Mouse (Mus musculus): ENCODE results near the gene Zpr1. TPM values are rescaled to one million over a fixed set of nuclear protein-coding genes. Genes with fewer than 3 reads are reported as not detected.

Zpr1 gene
- 33.4 and 36.2 TPM in 2 replicates for polyA plus RNA-seq (2015; fragmentation: Nextera tagmentation; extraction: Ambion mirVana)

- ATAC-seq (ENCODE audit: extremely low read depth, insufficient number of reproducible peaks, low FRiP score, low TSS enrichment), result peak; percentile 80
- Histone ChIP-seq H3K9ac (peak within 1 kb of the TSS; percentile 89), H3K27me3 (replicated peaks) (peaks cover 43% of the 10 kb centered on the region), H3K27ac (replicated peaks) (peak within 1 kb of the TSS; percentile 73), H3K4me2 (peak within 1 kb of the TSS; percentile 90), H3K9me3 (no peaks in the 10 kb centered on the region), H3K4me1 (peaks cover 14% of the 10 kb centered on the region), H3K36me3 (peaks cover 36% of the 10 kb centered on the region), H3K4me3 (peak within 1 kb of the TSS; percentile 84)
- whole genome bisulfite sequencing, result 5% methylated on average over 45 of the region's 45 CpGs
Observed at GRCm38 (mm10) chr9:46272677-46273454, at the start of gene Zpr1. TSS of gene Zpr1 (plus strand) at chr9:46273064.

DNA sequence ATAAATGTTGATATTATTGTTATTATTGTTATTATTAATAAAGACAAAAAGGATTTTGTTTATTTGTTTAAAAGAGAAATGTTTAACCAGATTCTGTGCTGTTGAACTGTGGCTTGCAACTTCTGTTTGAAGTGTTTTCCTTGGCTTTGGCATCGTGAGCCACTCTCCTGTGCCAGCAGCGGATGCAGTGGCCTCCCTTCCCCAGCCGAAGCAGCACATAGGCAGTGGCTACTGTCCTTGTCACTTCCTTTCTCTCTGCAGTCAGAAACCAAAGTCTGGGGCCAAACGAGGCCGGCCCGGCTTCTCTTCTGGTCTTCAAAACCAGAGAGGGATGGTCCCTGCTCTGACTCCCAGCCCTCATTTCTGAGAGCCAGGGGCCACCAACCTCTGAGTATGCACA lies 49.8 kb upstream of the Zpr1 start:
- H3K4me2 ChIP-seq, result no peak overlapping the region

DNA sequence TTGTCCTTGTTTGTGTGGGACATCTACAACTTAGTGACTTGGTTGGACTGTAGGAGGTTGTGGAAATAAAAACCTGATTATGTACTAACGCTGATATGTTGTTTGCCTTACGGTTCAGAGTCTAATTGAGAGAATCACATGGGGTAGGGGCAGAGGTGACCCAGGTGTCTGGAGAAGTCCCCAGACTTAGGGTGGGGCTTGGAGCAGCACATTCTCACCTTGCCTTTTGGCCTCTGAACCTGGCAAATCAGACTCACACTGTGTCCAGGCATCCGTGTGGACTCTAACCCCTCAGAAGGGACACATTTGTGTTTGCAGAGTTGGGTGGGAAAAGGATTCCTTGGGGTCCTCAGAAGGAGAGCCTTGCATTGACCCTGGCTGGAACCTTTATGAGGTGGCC lies 48.8 kb upstream of the Zpr1 start:
- Histone ChIP-seq H3K4me2 (no peak overlapping the region), H3K4me3 (no peak overlapping the region), H3K27me3 (replicated peaks) (peaks cover 7% of the 10 kb centered on the region; the same call in 1 of the 2 replicates), H3K9ac (no peak overlapping the region), H3K9me3 (no peaks in the 10 kb centered on the region), H3K27ac (replicated peaks) (no peak overlapping the region), H3K4me1 (peaks cover 3% of the 10 kb centered on the region; the same call in 1 of the 2 replicates), H3K36me3 (peaks cover 45% of the 10 kb centered on the region)
- WGBS, result 85% methylated on average over 3 of the region's 3 CpGs
- no peak for ATAC-seq (ENCODE audit: extremely low read depth, insufficient number of reproducible peaks, low FRiP score, low TSS enrichment)

More for the DNA sequence above, 49.8 kb upstream of the Zpr1 start:
- WGBS, result 74% methylated on average over 6 of the region's 6 CpGs
- H3K36me3 ChIP-seq, result peaks cover 48% of the 10 kb centered on the region
- no peak overlapping the region for H3K4me3 ChIP-seq
- H3K27me3 ChIP-seq (replicated peaks), result no peaks in the 10 kb centered on the region
- no peak overlapping the region for H3K9ac ChIP-seq
- H3K9me3 ChIP-seq, result no peaks in the 10 kb centered on the region
- H3K4me1 ChIP-seq, result no peaks in the 10 kb centered on the region
- H3K27ac ChIP-seq (replicated peaks), result no peak overlapping the region
- no peak for ATAC-seq (ENCODE audit: extremely low read depth, insufficient number of reproducible peaks, low FRiP score, low TSS enrichment)

- H3K4me3 ChIP-seq, result no peak overlapping the region
- no peaks in the 10 kb centered on the region for H3K9me3 ChIP-seq
- no peak overlapping the region for H3K4me2 ChIP-seq
- no peak for ATAC-seq (ENCODE audit: extremely low read depth, insufficient number of reproducible peaks, low FRiP score, low TSS enrichment)
- no peak overlapping the region for H3K9ac ChIP-seq
- H3K36me3 ChIP-seq, result peaks cover 35% of the 10 kb centered on the region
- 58% methylated on average over 5 of the region's 5 CpGs for WGBS
- H3K27me3 ChIP-seq (replicated peaks), result peaks cover 9% of the 10 kb centered on the region; the same call in 1 of the 2 replicates
- no peak overlapping the region for H3K27ac ChIP-seq (replicated peaks)
- H3K4me1 ChIP-seq, result peaks cover 8% of the 10 kb centered on the region
Observed at GRCm38 (mm10) chr9:46224945-46225660, 47.8 kb upstream of the Zpr1 start.

- Histone ChIP-seq H3K27ac (replicated peaks) (no peak overlapping the region), H3K36me3 (peaks cover 15% of the 10 kb centered on the region), H3K4me2 (no peak overlapping the region), H3K9ac (no peak overlapping the region), H3K9me3 (no peaks in the 10 kb centered on the region), H3K4me3 (no peak overlapping the region), H3K27me3 (replicated peaks) (peaks cover 24% of the 10 kb centered on the region), H3K4me1 (peaks cover 13% of the 10 kb centered on the region)
- WGBS, result 42% methylated on average over 3 of the region's 3 CpGs
- no peak for ATAC-seq (ENCODE audit: extremely low read depth, insufficient number of reproducible peaks, low FRiP score, low TSS enrichment)
Observed at GRCm38 (mm10) chr9:46227064-46227614, 45.7 kb upstream of the Zpr1 start.

DNA sequence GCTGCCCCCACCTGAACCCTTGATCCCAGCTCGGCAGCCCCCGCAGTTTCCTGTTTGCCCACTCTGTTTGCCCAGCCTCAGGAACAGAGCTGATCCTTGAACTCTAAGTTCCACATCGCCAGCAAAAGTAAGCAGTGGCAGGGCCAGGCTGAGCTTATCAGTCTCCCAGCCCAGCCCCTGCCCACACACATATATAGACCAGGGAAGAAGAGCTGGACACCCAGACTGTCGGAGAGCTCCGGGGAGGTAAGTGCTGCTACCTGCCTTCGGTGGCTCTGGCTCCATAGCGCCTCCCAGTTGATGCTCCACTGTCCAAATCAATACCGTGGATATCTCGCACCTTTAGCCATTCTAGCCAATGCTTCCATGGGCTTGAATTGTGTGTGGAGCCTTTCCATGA lies 44.4 kb upstream of the Zpr1 start, which contains the start of gene Apoa1:
TSS of gene Apoa1 (plus strand) at position 90 of the 400 bp plus-strand sequence.
- no peak within 1 kb of the TSS for H3K4me3 ChIP-seq
- H3K36me3 ChIP-seq, result peaks cover 2% of the 10 kb centered on the region; the same call in 1 of the 2 replicates
- no peak within 1 kb of the TSS for H3K4me2 ChIP-seq
- H3K27ac ChIP-seq (replicated peaks), result no peak within 1 kb of the TSS
- H3K4me1 ChIP-seq, result peaks cover 13% of the 10 kb centered on the region
- H3K9me3 ChIP-seq, result no peaks in the 10 kb centered on the region
- H3K9ac ChIP-seq, result no peak within 1 kb of the TSS
- whole genome bisulfite sequencing, result 35% methylated on average over 9 of the region's 9 CpGs
- no peak for ATAC-seq (ENCODE audit: extremely low read depth, insufficient number of reproducible peaks, low FRiP score, low TSS enrichment)
- peaks cover 31% of the 10 kb centered on the region for H3K27me3 ChIP-seq (replicated peaks)

DNA sequence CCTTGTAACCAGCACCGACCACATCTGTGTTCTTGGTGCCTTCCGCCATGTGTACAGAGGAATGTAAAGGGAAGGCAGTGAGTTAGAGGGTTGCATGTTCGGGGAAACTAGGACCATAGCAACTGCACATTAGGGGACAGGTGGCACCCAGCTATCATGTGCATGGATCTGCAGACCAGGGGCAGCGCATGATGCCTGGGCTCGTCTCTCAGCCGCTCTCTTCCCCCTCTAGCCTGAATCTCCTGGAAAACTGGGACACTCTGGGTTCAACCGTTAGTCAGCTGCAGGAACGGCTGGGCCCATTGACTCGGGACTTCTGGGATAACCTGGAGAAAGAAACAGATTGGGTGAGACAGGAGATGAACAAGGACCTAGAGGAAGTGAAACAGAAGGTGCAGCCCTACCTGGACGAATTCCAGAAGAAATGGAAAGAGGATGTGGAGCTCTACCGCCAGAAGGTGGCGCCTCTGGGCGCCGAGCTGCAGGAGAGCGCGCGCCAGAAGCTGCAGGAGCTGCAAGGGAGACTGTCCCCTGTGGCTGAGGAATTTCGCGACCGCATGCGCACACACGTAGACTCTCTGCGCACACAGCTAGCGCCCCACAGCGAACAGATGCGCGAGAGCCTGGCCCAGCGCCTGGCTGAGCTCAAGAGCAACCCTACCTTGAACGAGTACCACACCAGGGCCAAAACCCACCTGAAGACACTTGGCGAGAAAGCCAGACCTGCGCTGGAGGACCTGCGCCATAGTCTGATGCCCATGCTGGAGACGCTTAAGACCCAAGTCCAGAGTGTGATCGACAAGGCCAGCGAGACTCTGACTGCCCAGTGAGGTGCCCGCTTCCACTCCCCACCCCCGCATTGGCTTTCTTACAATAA lies 43.1 kb upstream of the Zpr1 start:
- Histone ChIP-seq H3K27ac (replicated peaks) (no peak overlapping the region), H3K4me2 (peak overlapping the region; percentile 92), H3K4me3 (peak overlapping the region; percentile 57), H3K36me3 (no peaks in the 10 kb centered on the region), H3K4me1 (peaks cover 13% of the 10 kb centered on the region), H3K9ac (peak overlapping the region; percentile 78), H3K9me3 (no peaks in the 10 kb centered on the region), H3K27me3 (replicated peaks) (peaks cover 31% of the 10 kb centered on the region)
- WGBS, result 16% methylated on average over 37 of the region's 37 CpGs
- ATAC-seq (ENCODE audit: extremely low read depth, insufficient number of reproducible peaks, low FRiP score, low TSS enrichment), result peak; percentile 66; the same call in 1 of the 2 replicates

DNA sequence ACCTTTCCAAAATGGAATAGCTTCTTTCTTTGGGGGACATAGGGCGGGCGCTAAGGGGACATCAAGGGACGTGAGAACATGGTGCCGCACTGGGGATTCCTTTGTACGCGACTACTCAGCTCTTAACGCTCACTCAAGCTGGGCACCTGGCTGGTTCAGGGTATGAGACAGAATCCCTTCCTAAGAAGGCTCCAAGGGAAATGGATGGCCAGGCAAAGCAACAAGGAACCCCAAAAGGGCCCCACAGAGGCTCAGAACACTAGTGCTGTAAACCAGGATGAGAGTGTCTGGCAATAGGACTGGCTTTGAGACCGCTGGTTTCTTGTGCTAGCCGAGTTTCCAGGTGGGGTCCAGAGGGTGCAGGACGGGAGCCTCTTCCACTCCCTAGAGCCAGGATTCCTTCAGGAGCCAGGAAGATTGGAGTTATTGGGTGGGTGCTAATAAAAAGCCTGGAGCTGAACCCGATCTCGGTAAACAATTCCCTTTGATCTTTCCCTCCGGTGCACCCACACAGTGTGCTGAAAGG lies 42.4 kb upstream of the Zpr1 start:
- no peaks in the 10 kb centered on the region for H3K9me3 ChIP-seq
- H3K4me1 ChIP-seq, result peaks cover 13% of the 10 kb centered on the region
- peaks cover 31% of the 10 kb centered on the region for H3K27me3 ChIP-seq (replicated peaks)
- 21% methylated on average over 13 of the region's 13 CpGs for WGBS
- peak overlapping the region; percentile 92 for H3K4me2 ChIP-seq
- no peaks in the 10 kb centered on the region for H3K36me3 ChIP-seq
- peak overlapping the region; percentile 78 for H3K9ac ChIP-seq
- H3K4me3 ChIP-seq, result peak overlapping the region; percentile 57
- no peak for ATAC-seq (ENCODE audit: extremely low read depth, insufficient number of reproducible peaks, low FRiP score, low TSS enrichment)
- no peak overlapping the region for H3K27ac ChIP-seq (replicated peaks)

DNA sequence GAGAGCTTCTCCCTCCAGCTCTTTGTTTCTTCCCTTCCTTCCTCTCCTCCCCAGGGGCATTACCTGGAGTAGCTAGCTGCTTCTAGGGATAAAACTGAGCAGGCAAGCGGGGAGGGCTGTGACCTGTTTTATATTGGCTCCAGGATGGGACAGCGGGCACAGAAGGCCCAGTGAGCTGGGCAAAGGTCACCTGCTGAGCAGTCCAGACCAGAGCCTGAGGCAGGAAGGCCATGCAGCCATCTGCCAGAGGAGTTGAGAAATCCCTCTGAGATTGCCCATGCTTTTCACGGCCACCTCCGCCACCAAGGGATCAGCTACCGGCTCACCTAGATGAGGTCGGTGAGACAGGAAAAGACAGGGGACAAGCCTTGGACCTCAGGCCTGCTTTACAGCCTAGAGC lies 37.7 kb upstream of the Zpr1 start:
- 80% methylated on average over 6 of the region's 6 CpGs for WGBS
- H3K4me2 ChIP-seq, result no peak overlapping the region
- peaks cover 4% of the 10 kb centered on the region for H3K4me1 ChIP-seq
- H3K4me3 ChIP-seq, result no peak overlapping the region
- no peak overlapping the region for H3K9ac ChIP-seq
- no peak for ATAC-seq (ENCODE audit: extremely low read depth, insufficient number of reproducible peaks, low FRiP score, low TSS enrichment)
- H3K9me3 ChIP-seq, result no peaks in the 10 kb centered on the region
- no peak overlapping the region for H3K27ac ChIP-seq (replicated peaks)
- no peaks in the 10 kb centered on the region for H3K36me3 ChIP-seq
- peaks cover 25% of the 10 kb centered on the region for H3K27me3 ChIP-seq (replicated peaks)

- ATAC-seq (ENCODE audit: extremely low read depth, insufficient number of reproducible peaks, low FRiP score, low TSS enrichment), result no peak
- H3K4me3 ChIP-seq, result no peak within 1 kb of the TSS
- H3K9me3 ChIP-seq, result no peaks in the 10 kb centered on the region
- H3K27ac ChIP-seq (replicated peaks), result no peak within 1 kb of the TSS
- peaks cover 2% of the 10 kb centered on the region for H3K4me1 ChIP-seq
- H3K27me3 ChIP-seq (replicated peaks), result peaks cover 25% of the 10 kb centered on the region
- H3K36me3 ChIP-seq, result no peaks in the 10 kb centered on the region
- no peak within 1 kb of the TSS for H3K9ac ChIP-seq
- no peak within 1 kb of the TSS for H3K4me2 ChIP-seq
Observed at GRCm38 (mm10) chr9:46235596-46235648, 37.4 kb upstream of the Zpr1 start, which contains the start of gene Apoc3. TSS of gene Apoc3 (minus strand) at chr9:46235636.

- H3K27me3 ChIP-seq (replicated peaks), result peaks cover 22% of the 10 kb centered on the region
- no peaks in the 10 kb centered on the region; the same call in 1 of the 2 replicates for H3K4me1 ChIP-seq
- no peak for ATAC-seq (ENCODE audit: extremely low read depth, insufficient number of reproducible peaks, low FRiP score, low TSS enrichment)
- no peaks in the 10 kb centered on the region for H3K9me3 ChIP-seq
- WGBS, result 47% methylated on average over 4 of the region's 4 CpGs
- H3K4me2 ChIP-seq, result no peak overlapping the region
- no peak overlapping the region for H3K4me3 ChIP-seq
- H3K9ac ChIP-seq, result no peak overlapping the region
- no peak overlapping the region for H3K27ac ChIP-seq (replicated peaks)
- no peaks in the 10 kb centered on the region for H3K36me3 ChIP-seq
Observed at GRCm38 (mm10) chr9:46235649-46236048, 37.2 kb upstream of the Zpr1 start.

All from heart, embryonic 13.5 days (tissue).